Mouse (Mus musculus) adrenal gland, adult (tissue): ENCODE data around the gene Spag17.
"Not testable (repeated sequence)": the region's sequence is repeated elsewhere in the genome, so short reads cannot be mapped to it uniquely, and the experiment has no call there.

ENCODE experiments used
- DNase-seq, 2 experiments: peaks; one replicate each; pipeline ENCODE4 v3.0.0; 2022 to 2023; ENCODE audit warnings: low spot score in 1 of 2; ENCODE audit not compliant: inconsistent age in 2 of 2

The Spag17 gene

GRCm38 (mm10) chr3:99885187-99885811, at the start of gene Spag17:
Spag17 (plus strand) TSS chr3:99885406.
- DNase-seq: peak in 1 of 2 experiments; percentile 24

- DNase-seq: no peak
Measured at GRCm38 (mm10) chr3:99842333-99842732, 42.9 kb upstream of the Spag17 start.

- no peak for DNase-seq
Measured at GRCm38 (mm10) chr3:99842808-99843207, 42.4 kb upstream of the Spag17 start.

DNA sequence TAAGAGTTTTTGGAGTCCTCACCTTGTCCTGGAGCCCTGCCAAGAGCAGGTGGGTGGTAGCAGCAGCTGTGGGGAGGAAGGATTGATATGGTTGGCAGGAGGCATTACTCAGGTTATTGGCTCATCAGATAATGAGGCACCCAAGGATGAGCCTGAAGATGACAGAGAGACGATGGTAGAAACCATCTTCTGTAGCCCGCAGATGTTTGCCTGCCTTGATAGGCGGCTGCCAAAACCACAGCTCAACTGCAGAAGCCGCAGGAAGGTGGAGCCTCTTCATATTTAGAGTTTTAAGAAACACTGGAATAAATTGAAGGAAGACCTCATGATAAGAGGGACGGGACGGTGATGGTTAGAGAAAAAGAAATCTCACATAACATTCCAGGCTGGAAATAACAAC, 42.0 kb upstream of the Spag17 start:
- DNase-seq: no peak

GRCm38 (mm10) chr3:99850926-99851325, 34.3 kb upstream of the Spag17 start:
- DNase-seq: no peak

DNA sequence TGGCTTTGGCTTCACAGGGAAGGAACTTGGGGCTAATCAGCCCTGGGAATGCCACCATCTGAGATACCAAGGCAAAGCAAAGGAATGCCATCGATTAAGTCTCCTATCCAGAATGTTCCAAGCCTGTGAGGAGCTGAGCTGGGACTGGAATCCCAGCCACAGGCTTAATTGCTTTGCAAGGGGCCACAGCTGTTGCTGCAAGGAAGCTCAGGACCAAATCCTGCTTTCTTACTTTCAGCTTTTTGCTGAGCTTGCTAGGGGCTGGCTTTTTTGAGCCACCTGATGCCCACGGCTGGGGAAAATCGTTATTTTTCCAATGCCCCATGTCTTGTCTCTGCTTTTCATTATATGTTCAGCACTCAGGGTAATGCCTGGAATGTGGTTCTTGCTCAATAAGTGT, 30.6 kb upstream of the Spag17 start:
- no peak for DNase-seq

GRCm38 (mm10) chr3:99858922-99859321, 26.3 kb upstream of the Spag17 start:
- DNase-seq: no peak

- DNase-seq: no peak
Measured at GRCm38 (mm10) chr3:99864706-99865105, 20.5 kb upstream of the Spag17 start.

- no peak for DNase-seq
Measured at GRCm38 (mm10) chr3:99875137-99875536, 10.1 kb upstream of the Spag17 start.

- no peak for DNase-seq
Measured at GRCm38 (mm10) chr3:99881498-99881897, 3.7 kb upstream of the Spag17 start.

- no peak for DNase-seq
Measured at GRCm38 (mm10) chr3:99883988-99884564, 1.1 kb upstream of the Spag17 start.

DNA sequence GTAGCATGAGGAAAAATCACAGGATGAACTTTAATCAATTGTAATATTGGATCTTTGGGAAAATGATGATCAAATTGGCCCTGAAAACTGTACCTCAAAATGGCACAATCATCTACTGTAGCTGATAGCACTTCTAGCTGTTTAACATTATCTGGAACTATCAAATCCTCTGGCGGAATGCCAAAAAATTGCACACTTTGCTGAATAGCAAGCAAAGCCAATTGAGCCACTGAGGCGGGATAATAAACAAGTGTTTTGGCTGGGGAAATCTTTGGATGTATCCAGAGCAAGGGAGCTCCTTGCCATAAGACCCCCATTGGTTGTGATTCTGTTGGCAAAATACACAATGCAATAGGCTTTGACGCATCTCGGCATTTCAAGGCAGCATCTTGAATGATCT, 9.5 kb downstream of the Spag17 start:
- not testable (repeated sequence) for DNase-seq

- DNase-seq: no peak
Measured at GRCm38 (mm10) chr3:99913809-99914439, 28.7 kb downstream of the Spag17 start.

- no peak for DNase-seq
Measured at GRCm38 (mm10) chr3:99922944-99923343, 37.7 kb downstream of the Spag17 start.

DNA sequence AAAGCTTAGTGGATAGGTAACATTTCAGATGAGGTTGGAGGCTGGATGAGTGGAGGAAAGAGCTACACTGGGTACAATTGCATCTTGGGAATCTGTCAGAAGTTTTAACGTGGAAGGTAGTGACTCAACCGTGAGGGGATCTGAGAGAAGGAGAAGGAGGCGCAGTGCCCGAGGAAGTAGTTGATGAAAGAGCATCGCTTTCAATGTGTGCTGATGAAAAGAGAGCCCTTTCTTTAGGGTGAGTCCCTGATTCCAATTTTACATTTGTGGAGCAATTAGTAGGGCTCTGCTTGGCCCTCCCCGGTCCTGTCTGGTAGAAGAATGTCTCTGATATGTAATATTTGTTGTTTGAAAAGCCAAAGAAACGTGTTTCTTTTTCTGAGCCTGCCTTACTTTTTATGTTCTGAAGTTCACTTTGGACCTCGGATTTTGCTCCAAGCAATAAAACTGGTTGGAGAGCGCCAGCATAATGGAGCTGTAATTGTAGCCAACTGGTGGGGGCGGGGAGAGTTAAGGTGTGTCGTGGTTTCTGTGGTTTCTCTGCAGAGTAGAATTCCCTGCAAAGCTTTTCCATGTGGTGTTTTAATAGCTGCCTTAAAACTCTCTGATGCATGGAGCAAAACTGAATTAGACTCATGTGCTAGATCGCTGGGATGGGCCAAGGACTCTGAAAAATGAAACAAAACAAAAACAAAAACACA, 45.9 kb downstream of the Spag17 start:
- DNase-seq: no peak

GRCm38 (mm10) chr3:99936159-99936558, 51.0 kb downstream of the Spag17 start:
- DNase-seq: peak; percentile 11 to 52

DNA sequence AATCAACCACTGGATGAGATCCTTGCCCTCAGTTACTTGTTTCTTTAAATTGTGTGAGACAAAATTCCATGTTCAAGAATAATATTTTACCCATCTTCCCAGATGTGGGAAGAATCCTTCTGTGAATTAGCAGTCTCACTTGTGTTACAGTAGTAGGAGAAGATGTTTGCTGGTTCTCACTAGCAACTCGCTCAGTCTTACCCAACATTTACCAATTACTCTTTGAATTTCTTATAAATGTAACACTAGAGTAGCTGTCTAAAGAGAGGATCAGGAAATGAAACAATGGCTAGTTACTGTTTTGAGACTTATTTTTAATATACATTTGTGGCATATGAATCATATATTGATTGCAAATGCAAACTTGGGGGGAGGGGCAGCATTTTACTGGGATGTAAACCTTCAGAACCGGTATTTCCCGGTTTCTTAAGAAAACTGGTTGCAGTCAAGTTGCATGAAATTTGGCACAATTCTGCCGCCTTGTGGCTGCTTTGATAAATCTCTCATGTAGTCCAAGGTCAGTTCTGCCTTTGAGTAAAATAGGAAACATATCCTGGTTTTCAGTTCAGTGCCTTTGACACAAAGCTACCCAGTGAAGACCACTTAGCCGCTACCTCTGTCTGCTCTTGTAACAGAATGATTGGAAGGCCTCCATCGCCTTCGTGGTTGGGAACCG, 53.5 kb downstream of the Spag17 start:
- DNase-seq: peak; percentile 25 to 78

DNA sequence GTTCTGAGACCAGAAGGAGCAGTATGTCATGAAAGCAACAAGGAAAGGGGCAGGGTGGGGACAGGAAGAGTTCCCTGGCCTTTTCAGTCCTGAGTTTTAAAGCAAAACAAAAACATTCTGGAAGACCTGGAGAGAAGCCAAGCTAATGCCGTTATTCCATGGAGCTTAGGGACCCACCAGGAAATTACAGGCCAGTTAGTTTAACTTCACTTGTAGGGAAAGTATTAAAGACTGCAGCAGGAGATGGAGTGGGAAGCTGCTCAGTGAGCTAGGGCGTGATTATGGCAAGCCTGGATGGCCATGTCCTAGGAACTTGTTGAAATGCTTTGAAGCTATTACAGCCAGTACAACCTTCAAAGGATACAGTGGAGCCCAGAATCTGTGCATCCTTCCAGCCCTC, 60.0 kb downstream of the Spag17 start:
- DNase-seq: no peak

GRCm38 (mm10) chr3:99954039-99954602, 68.9 kb downstream of the Spag17 start:
- DNase-seq: no peak

- no peak for DNase-seq
Measured at GRCm38 (mm10) chr3:99956517-99956916, 71.3 kb downstream of the Spag17 start.
